Mouse (Mus musculus): ENCODE results near the gene Card6.

GRCm38 (mm10) chr15:5117031-5117601, 8.8 kb upstream of the Card6 start:
- TF ChIP-seq POLR2A (IDR thresholded peaks at IDR 0.05; ENCODE audit: borderline replicate concordance, low read depth, low read length) (no peak), CTCF (IDR thresholded peaks at IDR 0.05; ENCODE audit: low read depth, low read length) (no peak)
